Mouse (Mus musculus): Measurements from ENCODE around the gene Atp9a. TPM values are rescaled to one million over a fixed set of nuclear protein-coding genes. Genes with fewer than 3 reads are reported as not detected.

Gene Atp9a
- total RNA-seq, 1 experiment, result 41.5 TPM

DNA sequence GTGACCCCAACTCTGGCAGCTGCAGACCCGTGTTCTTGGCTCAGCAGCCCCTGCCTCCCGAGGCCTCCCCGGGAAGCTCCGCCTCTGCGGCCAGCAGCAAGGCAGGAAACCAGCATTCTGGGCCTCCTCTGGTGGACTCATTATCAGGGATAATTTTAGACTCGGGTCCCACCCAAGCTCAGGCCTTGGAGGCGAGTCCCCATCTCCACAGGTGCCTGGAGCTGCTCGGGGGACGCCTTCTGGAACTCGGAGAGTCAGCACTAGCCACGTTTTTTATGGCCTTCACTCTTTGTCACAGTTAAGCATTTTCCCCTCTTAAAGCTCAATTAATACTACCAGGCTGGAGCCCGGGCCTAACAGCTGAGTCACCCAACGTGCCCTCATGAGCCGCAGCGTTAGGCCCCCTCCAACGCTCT lies 137.5 kb downstream of the Atp9a start:
- in situ Hi-C loops (cut with MboI; ENCODE audit: low sequenced_read_pairs in 2 of 2, unreplicated experiment in 2 of 2), result no loop called here
- no peak overlapping the region for H3K9ac ChIP-seq (ENCODE audit: insufficient read depth, low read depth, low read length, poor library complexity, severe bottlenecking)
- DNase-seq (ENCODE audit: low read depth, low spot score), result no peak
- peak overlapping the region in 1 of 2 experiments; percentile 32; a peak in 1 of 4 replicates for H3K4me3 ChIP-seq (ENCODE audit: insufficient read depth in 1 of 2, low read depth in 1 of 2, low read length in 2 of 2, poor library complexity in 1 of 2, severe bottlenecking in 1 of 2)
- H3K27ac ChIP-seq (ENCODE audit: insufficient read depth, low read depth, low read length, poor library complexity, severe bottlenecking), result no peak overlapping the region
- H3K36me3 ChIP-seq (ENCODE audit: control insufficient read depth, insufficient read depth, low read length, poor library complexity, severe bottlenecking), result no peaks in the 10 kb centered on the region
- H3K9me3 ChIP-seq (ENCODE audit: control insufficient read depth, insufficient read depth, low read depth, low read length), result no peaks in the 10 kb centered on the region
- H3K4me1 ChIP-seq (ENCODE audit: control insufficient read depth in 2 of 2, insufficient read depth in 2 of 2, low read length in 2 of 2, poor library complexity in 1 of 2), result peaks cover 0 to 2% of the 10 kb centered on the region in 2 experiments; a peak in 2 of 4 replicates
- no peak for TF ChIP-seq MAFK (IDR thresholded peaks at IDR 0.05; ENCODE audit: insufficient read depth, low read depth, low read length)
- no peak for TF ChIP-seq ZC3H11A (IDR thresholded peaks at IDR 0.05; ENCODE audit: borderline replicate concordance, low read depth, low read length)
- TF ChIP-seq ZNF384 (IDR thresholded peaks at IDR 0.05; ENCODE audit: low read depth, low read length), result no peak
- TF ChIP-seq CHD2 (IDR thresholded peaks at IDR 0.05; ENCODE audit: low read depth, low read length), result no peak
- TF ChIP-seq HCFC1 (IDR thresholded peaks at IDR 0.05; ENCODE audit: borderline replicate concordance, insufficient read depth, low read length), result no peak

DNA sequence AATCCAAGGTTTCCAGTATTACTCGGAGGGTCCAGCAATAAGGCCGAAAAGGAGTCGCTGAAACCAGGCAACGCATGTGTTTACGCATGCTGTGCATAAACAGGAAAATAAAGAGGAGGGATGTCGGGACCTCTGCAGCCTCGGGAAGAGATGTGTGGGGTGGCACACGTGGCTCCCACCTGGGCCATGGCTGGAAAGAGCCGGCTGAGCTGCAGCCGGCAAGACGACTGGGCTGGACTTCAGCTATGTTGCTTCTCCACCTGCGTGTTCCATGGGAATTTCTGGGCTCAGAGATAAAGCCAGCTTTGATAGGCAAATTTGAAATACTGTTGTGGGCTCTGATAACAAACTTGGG lies 139.8 kb downstream of the Atp9a start:
- Histone ChIP-seq H3K9me3 (ENCODE audit: control insufficient read depth, insufficient read depth, low read depth, low read length) (no peaks in the 10 kb centered on the region), H3K4me3 (ENCODE audit: insufficient read depth in 1 of 2, low read depth in 1 of 2, low read length in 2 of 2, poor library complexity in 1 of 2, severe bottlenecking in 1 of 2) (no peak overlapping the region), H3K9ac (ENCODE audit: insufficient read depth, low read depth, low read length, poor library complexity, severe bottlenecking) (no peak overlapping the region), H3K36me3 (ENCODE audit: control insufficient read depth, insufficient read depth, low read length, poor library complexity, severe bottlenecking) (no peaks in the 10 kb centered on the region), H3K4me1 (ENCODE audit: control insufficient read depth in 2 of 2, insufficient read depth in 2 of 2, low read length in 2 of 2, poor library complexity in 1 of 2) (peaks cover 0 to 2% of the 10 kb centered on the region in 2 experiments; a peak in 2 of 4 replicates), H3K27ac (ENCODE audit: insufficient read depth, low read depth, low read length, poor library complexity, severe bottlenecking) (no peak overlapping the region)
- in situ Hi-C loops (cut with MboI; ENCODE audit: low sequenced_read_pairs in 2 of 2, unreplicated experiment in 2 of 2), result no loop called here
- no peak for DNase-seq (ENCODE audit: low read depth, low spot score)
- TF ChIP-seq HCFC1 (IDR thresholded peaks at IDR 0.05; ENCODE audit: borderline replicate concordance, insufficient read depth, low read length) (no peak), ZC3H11A (IDR thresholded peaks at IDR 0.05; ENCODE audit: borderline replicate concordance, low read depth, low read length) (no peak), ZNF384 (IDR thresholded peaks at IDR 0.05; ENCODE audit: low read depth, low read length) (no peak), CHD2 (IDR thresholded peaks at IDR 0.05; ENCODE audit: low read depth, low read length) (no peak), MAFK (IDR thresholded peaks at IDR 0.05; ENCODE audit: insufficient read depth, low read depth, low read length) (no peak)

DNA sequence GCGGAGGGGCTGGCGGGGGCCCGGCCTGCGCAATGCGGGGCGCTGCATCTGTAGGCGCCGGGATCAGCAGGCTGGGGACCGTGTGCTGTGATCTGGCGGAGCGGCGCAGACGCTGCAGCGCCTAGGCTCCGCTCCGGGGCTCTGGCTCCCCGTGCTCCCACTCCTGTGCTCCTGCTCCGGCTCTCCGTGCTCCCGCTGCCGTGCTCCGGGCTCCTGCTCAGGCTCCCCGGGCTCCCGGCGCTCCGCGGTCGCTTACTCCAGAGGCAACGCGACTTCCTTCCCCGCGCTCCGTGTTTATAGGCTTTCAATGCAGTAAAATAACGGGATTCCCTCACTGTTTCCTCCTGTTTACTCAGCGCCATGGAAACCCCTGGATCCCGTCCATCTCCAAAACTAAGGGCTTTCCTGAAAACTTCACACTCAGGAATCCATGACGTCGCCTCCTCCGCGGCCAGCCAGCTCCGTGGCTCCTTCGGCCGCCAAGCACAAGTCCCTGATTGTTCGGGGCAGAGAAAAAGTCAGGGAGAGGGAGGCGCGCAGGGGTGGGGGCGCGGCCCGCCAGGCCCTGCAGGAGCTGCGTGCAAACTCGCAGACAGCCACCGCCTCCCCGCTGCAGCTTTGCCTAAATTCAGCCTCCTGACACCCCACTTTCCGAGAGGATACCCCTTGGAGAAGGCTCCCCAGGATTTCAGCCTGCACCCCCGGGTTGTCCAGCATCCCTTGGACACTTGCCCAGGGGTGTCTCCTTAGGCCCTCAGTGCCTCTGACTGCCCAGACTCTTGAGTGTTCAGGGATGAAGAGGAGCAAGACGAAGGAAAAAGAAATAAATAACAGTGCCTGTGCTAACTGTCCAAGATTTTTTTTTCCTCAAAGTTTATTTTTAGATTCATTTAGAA lies 140.5 kb downstream of the Atp9a start, which contains the start of gene Nfatc2:
Gene Nfatc2, minus strand, starts transcription at position 167 of the 896 bp plus-strand sequence.
- TF ChIP-seq CHD2 (IDR thresholded peaks at IDR 0.05; ENCODE audit: low read depth, low read length), result no peak
- TF ChIP-seq MAFK (IDR thresholded peaks at IDR 0.05; ENCODE audit: insufficient read depth, low read depth, low read length), result no peak
- TF ChIP-seq ZC3H11A (IDR thresholded peaks at IDR 0.05; ENCODE audit: borderline replicate concordance, low read depth, low read length), result no peak
- TF ChIP-seq ZNF384 (IDR thresholded peaks at IDR 0.05; ENCODE audit: low read depth, low read length), result no peak
- TF ChIP-seq HCFC1 (IDR thresholded peaks at IDR 0.05; ENCODE audit: borderline replicate concordance, insufficient read depth, low read length), result no peak
- H3K36me3 ChIP-seq (ENCODE audit: control insufficient read depth, insufficient read depth, low read length, poor library complexity, severe bottlenecking), result no peaks in the 10 kb centered on the region
- peaks cover 0 to 2% of the 10 kb centered on the region in 2 experiments; a peak in 2 of 4 replicates for H3K4me1 ChIP-seq (ENCODE audit: control insufficient read depth in 2 of 2, insufficient read depth in 2 of 2, low read length in 2 of 2, poor library complexity in 1 of 2)
- in situ Hi-C loops (cut with MboI; ENCODE audit: low sequenced_read_pairs in 2 of 2, unreplicated experiment in 2 of 2), result no loop called here
- H3K9ac ChIP-seq (ENCODE audit: insufficient read depth, low read depth, low read length, poor library complexity, severe bottlenecking), result peak within 1 kb of the TSS; percentile 6
- H3K9me3 ChIP-seq (ENCODE audit: control insufficient read depth, insufficient read depth, low read depth, low read length), result no peaks in the 10 kb centered on the region
- H3K4me3 ChIP-seq (ENCODE audit: insufficient read depth in 1 of 2, low read depth in 1 of 2, low read length in 2 of 2, poor library complexity in 1 of 2, severe bottlenecking in 1 of 2), result peak within 1 kb of the TSS; percentile 51 to 60
- DNase-seq (ENCODE audit: low read depth, low spot score), result no peak
- no peak within 1 kb of the TSS for H3K27ac ChIP-seq (ENCODE audit: insufficient read depth, low read depth, low read length, poor library complexity, severe bottlenecking)

DNA sequence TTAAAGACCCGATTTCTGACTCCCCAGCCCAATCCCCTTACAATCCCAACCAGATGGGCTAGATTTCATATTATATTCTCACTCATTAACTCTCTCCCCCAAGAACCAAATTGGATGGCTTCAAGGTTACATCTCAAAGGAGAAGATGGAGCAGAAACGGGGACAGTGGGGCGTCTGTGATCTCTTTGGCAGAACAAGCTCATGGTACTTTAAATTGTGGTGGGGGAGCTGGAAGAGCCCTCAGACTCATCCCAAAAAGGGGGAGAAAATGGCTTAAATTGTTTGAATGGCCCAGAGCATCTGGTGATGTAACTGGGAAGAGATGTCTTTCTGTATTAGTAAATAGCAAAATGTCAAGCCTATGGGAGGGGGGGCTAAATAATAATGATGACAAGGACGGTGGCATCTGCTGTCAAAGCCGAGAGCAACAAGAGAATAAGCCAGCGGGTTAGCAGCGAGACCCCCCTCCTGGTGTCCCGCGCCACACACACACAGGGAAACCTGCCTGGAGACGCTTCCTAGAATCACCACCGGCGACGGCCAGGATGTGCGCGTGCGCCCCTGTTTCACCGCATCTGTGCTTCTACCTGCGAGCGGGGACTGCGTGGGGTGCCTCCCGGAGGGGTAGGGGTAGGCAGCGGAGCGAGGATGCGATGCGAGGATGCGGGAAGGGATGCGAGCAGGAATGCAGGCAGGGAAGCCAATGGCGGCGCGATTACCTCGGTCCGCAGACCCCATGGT lies 141.3 kb downstream of the Atp9a start:
- DNase-seq (ENCODE audit: low read depth, low spot score), result no peak
- Histone ChIP-seq H3K9me3 (ENCODE audit: control insufficient read depth, insufficient read depth, low read depth, low read length) (no peaks in the 10 kb centered on the region), H3K9ac (ENCODE audit: insufficient read depth, low read depth, low read length, poor library complexity, severe bottlenecking) (peak overlapping the region; percentile 6), H3K4me3 (ENCODE audit: insufficient read depth in 1 of 2, low read depth in 1 of 2, low read length in 2 of 2, poor library complexity in 1 of 2, severe bottlenecking in 1 of 2) (peak overlapping the region; percentile 51 to 60), H3K4me1 (ENCODE audit: control insufficient read depth in 2 of 2, insufficient read depth in 2 of 2, low read length in 2 of 2, poor library complexity in 1 of 2) (peaks cover 0 to 2% of the 10 kb centered on the region in 2 experiments; a peak in 2 of 4 replicates), H3K36me3 (ENCODE audit: control insufficient read depth, insufficient read depth, low read length, poor library complexity, severe bottlenecking) (no peaks in the 10 kb centered on the region), H3K27ac (ENCODE audit: insufficient read depth, low read depth, low read length, poor library complexity, severe bottlenecking) (no peak overlapping the region)
- in situ Hi-C loops (cut with MboI; ENCODE audit: low sequenced_read_pairs in 2 of 2, unreplicated experiment in 2 of 2), result no loop called here
- TF ChIP-seq ZNF384 (IDR thresholded peaks at IDR 0.05; ENCODE audit: low read depth, low read length) (no peak), ZC3H11A (IDR thresholded peaks at IDR 0.05; ENCODE audit: borderline replicate concordance, low read depth, low read length) (no peak), CHD2 (IDR thresholded peaks at IDR 0.05; ENCODE audit: low read depth, low read length) (no peak), HCFC1 (IDR thresholded peaks at IDR 0.05; ENCODE audit: borderline replicate concordance, insufficient read depth, low read length) (no peak), MAFK (IDR thresholded peaks at IDR 0.05; ENCODE audit: insufficient read depth, low read depth, low read length) (no peak)
